Mouse (Mus musculus): ENCODE results near the gene Tmem254b. TPM values are rescaled to one million over a fixed set of nuclear protein-coding genes. Genes with fewer than 3 reads are reported as not detected.
"Not testable (repeated sequence)": the region's sequence is repeated elsewhere in the genome, so short reads cannot be mapped to it uniquely, and the experiment has no call there.

Tmem254b gene
- total RNA-seq (2021), result 10 to 100 TPM; 18.1 to 24.7 TPM

DNA sequence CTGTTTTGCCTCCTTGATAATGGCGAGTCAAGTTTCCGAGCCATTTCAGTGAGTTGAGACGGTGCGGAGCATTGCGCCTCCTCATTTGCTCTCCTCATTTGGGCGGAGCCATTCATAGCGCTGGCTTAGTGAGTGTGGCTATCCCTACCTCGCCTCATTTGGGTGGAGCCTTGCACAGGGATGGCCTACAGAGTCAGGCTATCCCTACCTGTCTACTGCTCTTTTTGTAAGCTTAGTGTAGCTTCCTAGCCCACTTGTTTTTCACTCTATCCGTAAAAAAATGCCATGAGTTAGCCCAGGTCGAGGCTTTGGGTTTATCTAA is at the start of gene Tmem254b:
Gene Tmem254b (minus strand): TSS at position 116 of the 322 bp plus-strand sequence.
- intact Hi-C loops (cut with DNase I); DNase-seq (ENCODE audit: low spot score in 2 of 2): not testable (repeated sequence)

DNA sequence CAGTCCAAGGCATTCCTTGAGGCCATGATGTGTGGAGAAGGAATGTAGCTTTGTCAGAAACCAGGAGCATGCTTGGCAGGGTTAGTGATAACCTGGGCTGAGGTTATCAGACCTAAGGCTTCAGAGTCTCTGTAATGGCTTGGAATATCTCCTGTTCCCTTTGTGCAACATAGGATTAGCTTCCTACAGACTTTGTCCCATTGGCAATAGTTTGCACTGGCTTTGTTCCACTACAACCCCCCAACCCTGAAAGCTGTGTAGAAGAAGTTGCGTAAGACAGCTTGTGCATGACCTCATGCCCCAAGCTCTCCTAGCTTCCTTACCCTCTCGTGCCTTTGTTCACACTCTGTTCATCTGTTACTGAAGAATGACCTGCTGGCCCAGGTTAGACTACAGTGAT is 30.3 kb upstream of the Tmem254b start:
- intact Hi-C loops (cut with DNase I); DNase-seq (ENCODE audit: low spot score in 2 of 2): not testable (repeated sequence)

DNA sequence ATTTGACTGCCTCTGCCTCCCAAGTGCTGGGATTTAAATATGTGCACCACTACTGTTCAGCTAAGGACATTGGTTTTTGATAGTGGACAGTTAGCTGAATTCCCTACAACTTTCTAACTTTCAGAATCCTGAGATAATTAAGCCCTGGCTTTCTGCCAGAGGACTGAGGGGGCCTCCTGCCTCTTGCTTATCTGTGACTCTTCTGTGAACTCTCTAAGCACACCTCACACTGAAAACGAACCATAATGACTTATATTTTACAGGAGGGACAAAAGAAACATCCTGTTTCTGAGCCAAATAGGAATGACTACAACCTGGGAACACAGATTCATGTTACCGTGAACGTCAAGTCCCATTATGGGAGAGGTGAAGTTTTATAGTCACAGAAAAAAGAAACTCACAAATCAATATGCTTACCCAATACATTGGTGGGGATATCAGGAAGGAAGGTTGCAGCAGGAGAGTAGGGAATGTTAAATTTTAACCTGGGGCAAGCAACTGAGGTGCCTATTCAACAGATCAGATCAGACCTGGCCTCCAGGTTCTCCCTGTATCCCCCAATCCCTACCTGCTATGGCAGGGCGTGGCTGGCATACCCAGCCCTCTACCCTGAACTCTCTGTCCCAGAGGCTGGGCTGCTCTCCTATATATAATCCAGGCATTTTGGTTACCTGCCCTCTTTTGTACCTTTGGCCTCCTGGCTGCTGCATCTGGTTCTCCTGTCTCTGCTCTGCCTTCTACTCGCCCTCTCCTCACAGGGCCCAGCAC is 9.6 kb upstream of the Tmem254b start:
- intact Hi-C loops (cut with DNase I), result not testable (repeated sequence)

DNA sequence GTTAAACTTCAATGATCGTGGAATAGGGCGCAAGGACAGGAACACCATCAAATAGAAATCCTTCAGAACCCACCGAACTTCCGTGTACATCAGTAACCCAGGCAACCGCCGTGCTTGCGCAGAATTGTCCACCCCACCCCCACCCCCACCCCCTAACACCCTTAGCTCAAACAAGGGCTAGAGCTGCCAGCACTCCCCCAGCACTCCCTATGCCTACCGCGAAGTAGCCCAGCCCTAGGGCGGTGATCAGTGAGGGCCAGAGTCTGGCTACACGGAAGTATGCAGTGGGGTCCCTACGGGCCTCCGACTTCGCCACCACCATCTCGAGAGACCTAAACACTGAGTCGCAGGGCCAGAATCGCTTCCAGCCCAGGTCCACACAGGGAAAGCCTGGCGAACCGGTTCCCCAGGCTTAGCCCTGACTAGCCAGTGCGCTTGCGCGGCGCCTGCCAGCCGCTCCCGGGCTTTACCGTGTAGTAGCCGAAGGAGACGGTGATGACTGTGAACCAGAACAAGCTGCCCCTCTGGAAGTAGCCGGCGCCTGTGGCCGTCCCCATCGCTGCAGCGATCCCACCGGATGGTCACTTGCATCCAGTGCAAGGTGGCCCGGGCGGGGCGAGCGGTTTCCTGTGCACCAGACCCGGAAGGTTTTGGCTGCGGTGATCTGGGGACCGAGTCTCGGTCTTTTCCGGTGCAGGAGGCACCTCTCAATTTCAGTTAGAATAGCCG is 480 bp downstream of the Tmem254b start:
- DNase-seq (ENCODE audit: low spot score in 2 of 2); intact Hi-C loops (cut with DNase I): not testable (repeated sequence)

More for the DNA sequence above, 9.6 kb upstream of the Tmem254b start:
- DNase-seq (ENCODE audit: low spot score in 2 of 2), result not testable (repeated sequence)

DNA sequence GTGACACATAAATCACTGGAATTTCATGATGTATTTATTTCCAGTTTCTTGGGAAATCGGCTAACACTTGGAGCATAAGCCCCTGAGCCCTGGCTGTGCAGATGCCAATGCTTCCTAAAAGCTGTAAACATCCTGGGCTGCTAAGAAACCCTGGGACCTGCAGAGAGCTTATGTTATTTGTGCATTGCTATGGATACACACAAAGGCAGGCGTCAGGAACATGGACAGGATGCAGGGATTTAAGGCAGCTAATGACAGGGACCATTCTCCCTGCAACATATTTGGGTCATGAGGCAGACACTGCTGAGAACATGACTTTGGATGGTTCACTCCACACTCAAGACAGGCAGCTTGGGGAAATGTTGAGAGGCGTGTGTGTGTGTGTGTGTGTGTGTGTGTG is 9.0 kb downstream of the Tmem254b start:
- intact Hi-C loops (cut with DNase I), result not testable (repeated sequence)

DNA sequence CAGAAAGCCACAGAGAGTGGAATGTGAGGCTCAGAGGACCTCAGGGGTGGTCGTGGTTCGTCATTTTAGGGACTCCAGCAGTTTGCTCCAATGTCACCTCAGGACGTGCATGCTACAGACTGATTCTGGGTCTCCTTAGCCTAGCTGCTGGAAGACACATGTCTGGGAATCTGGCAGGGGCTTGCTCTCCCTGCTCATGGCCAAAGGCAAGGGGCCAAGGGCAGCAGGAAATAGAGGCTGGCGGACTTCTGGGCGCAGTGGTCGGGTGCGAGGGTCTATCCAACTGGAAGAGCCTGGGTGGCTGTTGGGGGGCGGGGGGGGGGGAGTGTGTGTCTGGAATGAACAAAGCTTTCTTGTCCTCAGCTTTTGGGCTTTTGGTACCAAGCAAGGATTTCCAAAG is 18.5 kb downstream of the Tmem254b start:
- DNase-seq (ENCODE audit: low spot score in 2 of 2); intact Hi-C loops (cut with DNase I): not testable (repeated sequence)

More for the DNA sequence above, 9.0 kb downstream of the Tmem254b start:
- DNase-seq (ENCODE audit: low spot score in 2 of 2), result not testable (repeated sequence)

DNA sequence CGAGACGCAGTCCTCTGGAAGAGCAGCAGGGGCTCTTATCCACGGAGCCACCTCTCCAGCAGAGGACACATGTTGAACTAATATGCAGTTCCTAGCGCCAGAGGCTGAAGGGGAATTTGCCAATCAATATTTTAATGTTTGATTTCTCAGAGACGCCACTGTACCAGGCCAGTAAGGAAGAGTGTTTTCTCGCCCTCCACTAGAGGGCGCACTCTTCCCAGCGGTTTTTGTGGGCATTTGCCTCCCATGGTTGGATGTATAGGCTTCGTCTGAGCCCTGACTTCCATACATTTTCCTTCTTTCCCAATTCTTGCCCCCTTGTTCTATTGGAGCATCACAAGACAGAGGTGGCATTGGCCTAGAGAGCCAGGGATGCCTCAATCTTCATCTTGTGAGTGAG is 20.2 kb downstream of the Tmem254b start:
- DNase-seq (ENCODE audit: low spot score in 2 of 2); intact Hi-C loops (cut with DNase I): not testable (repeated sequence)

DNA sequence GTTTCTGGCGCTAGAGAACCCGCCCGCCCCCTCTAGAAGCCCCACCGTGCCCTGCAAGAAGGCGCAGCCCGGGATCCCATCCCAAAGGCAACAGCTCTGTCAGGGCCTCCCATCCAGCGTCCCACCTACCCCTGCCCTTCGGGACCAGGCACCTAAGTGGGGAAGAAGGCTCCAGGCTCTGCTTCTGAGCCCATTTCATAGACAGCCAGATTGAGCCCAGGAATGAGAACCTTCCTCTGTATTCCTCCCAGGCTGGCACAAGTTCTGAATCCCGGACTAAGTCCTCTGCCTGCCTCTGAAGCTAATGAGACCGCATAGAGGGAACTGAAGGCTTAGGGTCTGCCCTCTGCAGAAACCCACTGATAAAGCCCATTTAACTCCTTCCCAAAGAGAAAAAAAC is 24.5 kb downstream of the Tmem254b start, which contains the start of gene Plac9b:
Gene Plac9b (minus strand): TSS at position 101 of the 400 bp plus-strand sequence.
- DNase-seq (ENCODE audit: low spot score in 2 of 2); intact Hi-C loops (cut with DNase I): not testable (repeated sequence)

DNA sequence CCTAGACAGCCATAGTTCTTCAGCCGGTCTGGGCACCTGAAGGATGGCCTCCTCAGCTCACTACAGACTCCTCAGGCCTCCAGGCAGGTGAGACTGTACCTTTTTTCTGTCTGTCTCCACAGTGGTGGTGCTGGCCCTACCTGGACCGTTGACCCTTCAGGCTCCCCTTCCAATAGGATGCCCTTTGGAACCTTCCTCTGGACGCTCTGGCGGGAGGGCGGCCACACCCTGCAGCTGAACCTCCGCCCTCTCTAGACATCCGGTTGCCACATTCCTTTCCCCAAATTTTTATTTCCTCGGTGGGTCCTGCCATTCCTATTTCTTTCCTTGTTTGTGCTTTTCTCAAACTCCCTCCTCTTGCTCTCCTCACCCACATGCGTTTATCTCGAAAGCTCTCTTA is 25.2 kb downstream of the Tmem254b start:
- intact Hi-C loops (cut with DNase I); DNase-seq (ENCODE audit: low spot score in 2 of 2): not testable (repeated sequence)

- intact Hi-C loops (cut with DNase I); DNase-seq (ENCODE audit: low spot score in 2 of 2): not testable (repeated sequence)
These were observed 31.8 kb downstream of the Tmem254b start for GRCm38 (mm10) chr14:26175028-26175427.

DNA sequence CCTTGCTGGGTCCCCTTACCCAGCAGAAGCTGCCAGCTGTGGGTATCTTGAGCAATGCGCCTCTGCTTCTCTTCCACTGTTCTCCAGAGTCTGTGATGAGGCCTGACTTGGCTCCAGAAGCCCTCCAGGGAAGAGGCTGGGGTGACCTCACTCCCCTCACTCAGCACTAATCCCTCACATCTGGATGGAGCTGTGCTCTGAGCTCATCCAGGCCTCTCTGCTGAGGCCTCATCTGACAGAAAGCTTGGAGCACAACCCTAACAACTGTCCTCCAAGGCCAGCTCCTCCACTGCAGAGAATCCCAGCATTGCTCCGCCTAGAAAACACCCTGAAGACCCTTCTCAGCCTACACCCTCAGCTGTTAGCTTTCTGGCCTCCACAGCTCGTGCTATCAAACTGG is 32.9 kb downstream of the Tmem254b start:
- DNase-seq (ENCODE audit: low spot score in 2 of 2); intact Hi-C loops (cut with DNase I): not testable (repeated sequence)

- DNase-seq (ENCODE audit: low spot score in 2 of 2); intact Hi-C loops (cut with DNase I): not testable (repeated sequence)
These were observed 41.6 kb downstream of the Tmem254b start for GRCm38 (mm10) chr14:26165266-26165665.

GRCm38 (mm10) chr14:26162423-26162822 is 44.4 kb downstream of the Tmem254b start:
- DNase-seq (ENCODE audit: low spot score in 2 of 2); intact Hi-C loops (cut with DNase I): not testable (repeated sequence)

DNA sequence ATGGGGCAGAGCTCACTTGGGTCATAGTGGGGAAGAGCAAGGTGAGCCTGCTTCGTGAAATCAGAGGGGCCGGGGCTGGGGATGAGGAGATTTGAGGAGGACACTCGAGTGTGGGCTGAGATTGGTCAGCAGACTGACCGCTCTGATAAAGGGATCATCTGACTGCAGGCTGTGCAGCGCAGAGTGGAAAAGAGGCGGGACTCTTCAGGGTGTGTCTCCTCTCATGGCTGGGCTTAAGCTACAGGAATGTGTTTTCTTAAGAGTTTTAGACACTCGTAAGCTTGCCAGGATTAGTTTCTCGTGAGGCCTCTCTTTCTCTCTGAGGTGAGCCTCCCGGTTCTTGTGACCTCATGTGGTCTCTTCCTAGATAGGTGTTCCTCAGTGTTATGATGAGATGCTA is 45.7 kb downstream of the Tmem254b start:
- intact Hi-C loops (cut with DNase I); DNase-seq (ENCODE audit: low spot score in 2 of 2): not testable (repeated sequence)

DNA sequence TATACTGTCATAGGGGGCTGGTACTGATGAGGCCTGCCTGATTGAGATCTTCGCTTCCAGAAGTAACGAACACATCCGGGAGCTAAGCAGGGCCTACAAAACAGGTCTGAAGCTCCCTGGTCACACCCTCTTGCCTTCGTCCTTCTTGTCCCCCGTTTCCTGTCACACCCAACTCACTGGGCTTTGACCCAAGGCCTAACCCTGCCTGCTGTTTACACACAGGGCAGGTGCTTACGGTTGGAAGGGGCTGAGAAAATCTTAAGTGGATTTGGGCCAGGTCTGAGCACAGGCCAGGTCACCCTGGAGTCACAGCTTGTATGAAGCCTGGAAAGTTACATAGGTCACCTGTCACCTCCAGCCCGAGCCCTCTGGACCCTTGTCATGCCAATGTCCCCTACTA is 50.8 kb downstream of the Tmem254b start:
- intact Hi-C loops (cut with DNase I); DNase-seq (ENCODE audit: low spot score in 2 of 2): not testable (repeated sequence)

Other genes with a start within 250 kb of the Tmem254b start
- under 1 TPM; 0.64 to 0.73 TPM for gene Duxbl1, start 228.5 kb downstream of the Tmem254b start, total RNA-seq (2021)
- gene Gm9780, start 164.3 kb downstream of the Tmem254b start, total RNA-seq (2021), result 1 to 10 TPM; 2.9 to 5.4 TPM
- gene Tmem254c, start 139.7 kb downstream of the Tmem254b start, total RNA-seq (2021), result 10 to 100 TPM; 26.8 to 34.2 TPM
- not detected for gene Cphx2, start 125.5 kb downstream of the Tmem254b start, total RNA-seq (2021)
- gene Cphx3, start 124.7 kb downstream of the Tmem254b start, total RNA-seq (2021), result not detected
- under 1 TPM; 0.43 to 0.78 TPM for gene Duxbl2, start 88.7 kb downstream of the Tmem254b start, total RNA-seq (2021)
- gene Plac9b, start 24.6 kb downstream of the Tmem254b start, total RNA-seq (2021), result 1 to 10 TPM; 5.3 to 7.6 TPM
- not detected for gene Duxbl3, start 50.9 kb upstream of the Tmem254b start, total RNA-seq (2021)